Mouse (Mus musculus) heart, embryonic 10.5 days (tissue): ENCODE results near the gene Ammecr1. TPM values are rescaled to one million over a fixed set of nuclear protein-coding genes. Genes with fewer than 3 reads are reported as not detected.

Experiments
- DNase-seq: peaks from one replicate; pipeline ENCODE4 v3.0.0-alpha.2; 2017; ENCODE audit warnings: low spot score
- H3K27ac ChIP-seq: fragments of 300-500 bp; sonication (generic); 2 replicates; pipeline ENCODE4 v1.5.1; 2016; ENCODE audit warnings: mild to moderate bottlenecking
- H3K27me3 ChIP-seq: fragments of 300-500 bp; sonication (generic); 2 replicates; pipeline ENCODE4 v1.6.1; 2016; ENCODE audit warnings: mild to moderate bottlenecking; ENCODE audit not compliant: poor library complexity, insufficient read depth, severe bottlenecking
- H3K36me3 ChIP-seq: fragments of 300-500 bp; sonication (generic); 2 replicates; pipeline ENCODE4 v1.6.1; 2016; ENCODE audit warnings: mild to moderate bottlenecking, moderate library complexity
- H3K4me1 ChIP-seq: fragments of 300-500 bp; sonication (generic); 2 replicates; pipeline ENCODE4 v1.6.1; 2016; ENCODE audit warnings: mild to moderate bottlenecking
- H3K4me3 ChIP-seq: fragments of 300-500 bp; sonication (generic); 2 replicates; pipeline ENCODE4 v1.5.1; 2016; ENCODE audit warnings: mild to moderate bottlenecking, moderate library complexity
- H3K9me3 ChIP-seq: fragments of 300-500 bp; sonication (generic); 2 replicates; pipeline ENCODE4 v1.6.1; 2016; ENCODE audit warnings: mild to moderate bottlenecking, moderate library complexity
- WGBS: fragments of 180-500 bp; shearing (Covaris S2); methylation state at CpG from one replicate; pipeline ENCODE4 v1.1.7; 2016; 5-methylcytosine and 5-hydroxymethylcytosine counted together
- microRNA-seq: library from miRNA; unstranded; fragments of <30 nt; microRNA quantifications from one replicate; pipeline ENCODE4, GENCODE M21; 2017
- polyA plus RNA-seq: library from polyadenylated mRNA; unstranded; fragments of >200 nt; fragmentation: Nextera tagmentation; extraction: Ambion mirVana; gene quantifications from 2 replicates; pipeline ENCODE4 v1.2.1, GENCODE M21; 2016

The Ammecr1 gene
- polyA plus RNA-seq, 1 experiment from 2014 or later, result 15.8 TPM

DNA sequence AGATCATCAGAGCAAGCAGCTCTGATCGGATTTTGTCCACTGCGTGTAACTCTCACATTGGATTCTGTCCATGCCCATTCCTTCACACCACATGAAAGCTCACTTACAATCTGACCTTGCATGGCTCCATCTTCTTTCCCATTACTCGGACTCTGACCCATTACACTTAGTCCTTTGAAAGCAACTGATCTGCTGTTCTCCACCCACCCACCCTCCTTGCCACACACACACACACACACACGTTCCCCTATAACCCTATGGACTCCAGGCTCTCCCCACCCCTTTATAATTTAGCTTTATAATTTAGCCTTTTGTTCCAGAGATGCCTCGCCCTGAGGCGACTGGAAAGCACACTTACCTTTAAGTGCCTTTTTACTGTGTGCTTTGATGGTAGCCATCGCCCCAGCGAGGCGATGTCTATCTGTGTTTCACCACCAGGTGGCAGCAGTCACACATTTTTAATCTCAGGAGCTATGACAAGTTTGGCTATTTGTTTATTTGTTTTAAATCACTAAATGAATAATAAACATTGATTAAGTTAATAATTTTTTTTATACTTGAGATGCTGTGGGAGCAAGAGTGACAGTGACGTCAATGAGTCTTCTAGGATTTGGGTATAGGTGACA is 148.4 kb downstream of the Ammecr1 start:
- H3K9me3 ChIP-seq, result no peaks in the 10 kb centered on the region
- H3K4me3 ChIP-seq, result no peak overlapping the region
- peaks cover 14% of the 10 kb centered on the region; the same call in 1 of the 2 replicates for H3K4me1 ChIP-seq
- H3K27ac ChIP-seq, result no peak overlapping the region
- H3K36me3 ChIP-seq, result no peaks in the 10 kb centered on the region
- H3K27me3 ChIP-seq, result no peaks in the 10 kb centered on the region
- WGBS, result 45% methylated on average over 10 of the region's 10 CpGs
- no peak for DNase-seq

DNA sequence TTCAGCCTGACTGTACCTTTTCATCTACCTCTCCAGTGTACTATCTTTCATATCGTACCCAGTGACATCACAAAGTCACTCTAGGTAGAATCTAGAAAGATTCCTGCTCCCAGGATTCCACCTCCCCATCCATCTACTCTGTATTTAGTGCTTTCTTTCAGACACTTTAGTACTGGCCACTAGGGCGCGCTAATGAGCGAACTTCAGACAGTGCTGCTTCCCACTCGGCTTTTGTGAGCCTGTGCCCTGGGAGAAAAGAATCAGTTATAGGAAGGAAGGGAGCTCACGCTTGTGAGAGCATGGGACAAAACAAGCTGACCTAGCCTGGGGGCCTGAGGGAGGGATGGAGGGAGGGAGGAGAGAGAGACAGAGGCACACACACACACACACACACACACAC is 153.4 kb downstream of the Ammecr1 start:
- DNase-seq, result no peak
- Histone ChIP-seq H3K27me3 (no peaks in the 10 kb centered on the region), H3K27ac (no peak overlapping the region), H3K36me3 (peaks cover 2% of the 10 kb centered on the region; the same call in 1 of the 2 replicates), H3K4me1 (no peaks in the 10 kb centered on the region), H3K9me3 (no peaks in the 10 kb centered on the region), H3K4me3 (no peak overlapping the region)
- 20% methylated on average over 6 of the region's 6 CpGs for WGBS

DNA sequence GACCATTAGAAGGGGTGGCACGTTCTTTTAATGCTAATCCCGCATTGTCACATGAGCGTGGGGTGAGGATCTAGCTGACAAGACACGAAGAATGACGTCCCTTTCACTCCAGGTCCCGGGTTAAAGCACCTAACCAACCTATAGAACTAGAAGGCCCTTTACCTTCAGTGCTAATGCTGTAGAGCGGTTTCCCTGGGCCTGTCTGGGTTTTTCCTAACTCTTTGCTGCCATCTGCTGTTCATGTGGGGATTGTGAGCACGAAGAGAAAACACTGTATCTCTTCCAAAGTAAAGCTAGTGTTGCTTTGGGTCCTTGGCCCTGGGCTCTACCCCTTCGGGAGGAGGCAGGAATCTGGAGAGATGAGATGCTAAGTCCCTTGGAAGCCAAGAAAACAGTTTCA is 158.1 kb downstream of the Ammecr1 start:
- Histone ChIP-seq H3K4me1 (0 out of 2 replicates have a peak, but pooled peaks cover 3% of the 10 kb centered on the region), H3K36me3 (peaks cover 2% of the 10 kb centered on the region; the same call in 1 of the 2 replicates), H3K4me3 (no peak overlapping the region), H3K9me3 (no peaks in the 10 kb centered on the region), H3K27ac (no peak overlapping the region), H3K27me3 (no peaks in the 10 kb centered on the region)
- WGBS, result 53% methylated on average over 9 of the region's 9 CpGs
- no peak for DNase-seq

- DNase-seq, result no peak
- Histone ChIP-seq H3K4me1 (0 out of 2 replicates have a peak, but pooled peaks cover 3% of the 10 kb centered on the region), H3K27me3 (no peaks in the 10 kb centered on the region), H3K9me3 (no peaks in the 10 kb centered on the region), H3K27ac (no peak overlapping the region), H3K36me3 (no peaks in the 10 kb centered on the region; the same call in 1 of the 2 replicates), H3K4me3 (no peak overlapping the region)
- 37% methylated on average over 10 of the region's 10 CpGs for WGBS
Measured at GRCm38 (mm10) chrX:142806620-142807061, 159.9 kb downstream of the Ammecr1 start.

GRCm38 (mm10) chrX:142806126-142806525 is 160.4 kb downstream of the Ammecr1 start:
- H3K27ac ChIP-seq, result no peak overlapping the region
- no peak for DNase-seq
- H3K4me1 ChIP-seq, result 0 out of 2 replicates have a peak, but pooled peaks cover 3% of the 10 kb centered on the region
- no peaks in the 10 kb centered on the region for H3K27me3 ChIP-seq
- H3K9me3 ChIP-seq, result no peaks in the 10 kb centered on the region
- no peak overlapping the region for H3K4me3 ChIP-seq
- H3K36me3 ChIP-seq, result no peaks in the 10 kb centered on the region; the same call in 1 of the 2 replicates
- WGBS, result 78% methylated on average over 6 of the region's 6 CpGs

- 0 out of 2 replicates have a peak, but pooled peaks cover 3% of the 10 kb centered on the region for H3K4me1 ChIP-seq
- no peak overlapping the region for H3K4me3 ChIP-seq
- no peak overlapping the region for H3K27ac ChIP-seq
- no peaks in the 10 kb centered on the region for H3K9me3 ChIP-seq
- peaks cover under 1% of the 10 kb centered on the region; the same call in 1 of the 2 replicates for H3K36me3 ChIP-seq
- WGBS, result 90% methylated on average over 3 of the region's 3 CpGs
- no peak for DNase-seq
- H3K27me3 ChIP-seq, result no peaks in the 10 kb centered on the region
Measured at GRCm38 (mm10) chrX:142804596-142804995, 161.9 kb downstream of the Ammecr1 start.

Small RNA genes lying within 50 kb of the gene (microRNA-seq; reads per million reads assigned to microRNA genes)
- gene Gm44351, result not detected

Other genes starting within 250 kb of the Ammecr1 start
- gene Rtl9, start 132.9 kb upstream of the Ammecr1 start, polyA plus RNA-seq, result 0.07 and 0.16 TPM in 2 replicates